Mouse (Mus musculus) liver, embryonic 13.5 days (tissue): ENCODE results near the gene Ubl5. TPM values are rescaled to one million over a fixed set of nuclear protein-coding genes. Genes with fewer than 3 reads are reported as not detected.

Experiments used
- ATAC-seq: fragments of 200-750 bp; cut with Nextera tagmentation; 2 replicates; pipeline ENCODE4 v1.8.0; 2017; ENCODE audit warnings: low read depth, mild to moderate bottlenecking, moderate number of reproducible peaks, moderate library complexity
- DNase-seq: peaks from one replicate; pipeline ENCODE4 v3.0.0; 2022
- H3K27ac ChIP-seq: fragments of 300-500 bp; sonication (generic); 2 replicates; pipeline ENCODE4 v1.5.1; 2015; ENCODE audit warnings: moderate library complexity, mild to moderate bottlenecking, inconsistent platforms
- H3K27me3 ChIP-seq: fragments of 300-500 bp; sonication (generic); 2 replicates; pipeline ENCODE4 v1.6.1; 2015; ENCODE audit warnings: mild to moderate bottlenecking, inconsistent platforms
- H3K36me3 ChIP-seq: fragments of 300-500 bp; sonication (generic); 2 replicates; pipeline ENCODE4 v1.6.1; 2015; ENCODE audit warnings: mild to moderate bottlenecking, inconsistent platforms
- H3K4me1 ChIP-seq: fragments of 300-500 bp; sonication (generic); replicated peaks from 2 replicates; pipeline ENCODE4 v1.6.1; 2015; ENCODE audit warnings: inconsistent platforms
- H3K4me2 ChIP-seq: fragments of 300-500 bp; sonication (generic); 2 replicates; pipeline ENCODE4 v1.6.1; 2015; ENCODE audit warnings: inconsistent platforms, mild to moderate bottlenecking, moderate library complexity
- H3K4me3 ChIP-seq: fragments of 300-500 bp; sonication (generic); replicated peaks from 2 replicates; pipeline ENCODE4 v1.5.1; 2015; ENCODE audit warnings: mild to moderate bottlenecking, inconsistent platforms
- H3K9ac ChIP-seq: fragments of 300-500 bp; sonication (generic); 2 replicates; pipeline ENCODE4 v1.6.1; 2015; ENCODE audit warnings: mild to moderate bottlenecking, inconsistent platforms
- H3K9me3 ChIP-seq: fragments of 300-500 bp; sonication (generic); replicated peaks from 2 replicates; pipeline ENCODE4 v1.6.1; 2016; ENCODE audit warnings: inconsistent platforms
- WGBS: fragments of 180-500 bp; shearing (Covaris S2); methylation state at CpG from one replicate; pipeline ENCODE4 v1.1.7; 2015; ENCODE audit not compliant: insufficient replicate concordance; 5-methylcytosine and 5-hydroxymethylcytosine counted together
- polyA plus RNA-seq: library from polyadenylated mRNA; unstranded; fragments of >200 nt; fragmentation: Nextera tagmentation; extraction: Ambion mirVana; gene quantifications from 2 replicates; pipeline ENCODE4 v1.2.1, GENCODE M21; 2015

The Ubl5 gene
- polyA plus RNA-seq, 1 experiment from 2014 or later = 310 TPM

- Histone ChIP-seq H3K4me3 (no peak overlapping the region), H3K9ac (no peak overlapping the region), H3K27me3 (no peaks in the 10 kb centered on the region), H3K36me3 (peaks cover 28% of the 10 kb centered on the region), H3K9me3 (no peaks in the 10 kb centered on the region), H3K27ac (no peak overlapping the region), H3K4me1 (peaks cover 33% of the 10 kb centered on the region), H3K4me2 (no peak overlapping the region)
- ATAC-seq (no peak), DNase-seq (no peak)
- WGBS = 86% methylated on average over 19 of the region's 19 CpGs
Measured at GRCm38 (mm10) chr9:20638552-20638951, 4.1 kb upstream of the Ubl5 start.

DNA sequence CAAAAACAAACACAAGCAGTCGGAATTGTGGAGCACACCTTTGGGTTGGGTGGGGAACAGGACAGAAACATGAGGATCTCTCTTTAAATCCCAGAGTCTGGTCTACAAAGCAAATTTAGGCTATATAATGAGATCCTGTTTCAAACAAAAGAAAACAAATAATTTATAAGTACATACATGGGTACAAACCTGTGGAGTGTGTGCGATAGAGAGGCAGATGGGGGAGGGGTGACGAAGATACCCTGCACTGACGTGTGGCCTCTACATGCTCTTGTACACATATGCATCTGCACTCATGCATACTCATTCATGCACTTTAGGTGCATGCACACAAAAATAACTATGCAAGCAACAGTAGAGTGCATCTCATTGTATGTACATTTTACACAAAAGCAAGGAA, 3.2 kb upstream of the Ubl5 start:
- Histone ChIP-seq H3K4me2 (no peak overlapping the region), H3K36me3 (peaks cover 28% of the 10 kb centered on the region), H3K9me3 (no peaks in the 10 kb centered on the region), H3K27ac (no peak overlapping the region), H3K4me1 (peaks cover 39% of the 10 kb centered on the region), H3K27me3 (no peaks in the 10 kb centered on the region), H3K9ac (no peak overlapping the region), H3K4me3 (no peak overlapping the region)
- ATAC-seq (no peak), DNase-seq (no peak)
- 83% methylated on average over 4 of the region's 4 CpGs for WGBS

DNA sequence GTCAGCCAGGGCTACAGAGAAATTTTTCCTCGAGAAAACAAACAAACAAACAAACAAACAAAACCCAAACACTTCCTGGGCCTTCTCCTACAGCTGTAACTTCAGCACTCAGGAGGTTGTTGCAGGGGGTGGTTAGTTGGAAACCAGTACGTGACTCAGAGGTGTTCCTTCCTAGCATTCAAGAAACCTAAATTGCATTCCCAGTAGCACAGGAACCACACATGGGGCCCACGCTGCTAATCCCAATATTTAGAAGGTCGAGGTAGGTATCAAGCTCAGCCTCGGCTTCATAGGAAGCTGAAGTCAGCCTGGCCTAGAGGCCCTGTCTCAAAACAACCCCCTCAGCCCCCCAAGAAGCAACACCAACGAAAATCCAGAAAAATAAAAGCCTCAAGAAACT, 1.2 kb upstream of the Ubl5 start:
- DNase-seq (no peak), ATAC-seq (no peak)
- Histone ChIP-seq H3K36me3 (peaks cover 34% of the 10 kb centered on the region), H3K4me3 (peak overlapping the region; percentile 93), H3K27me3 (no peaks in the 10 kb centered on the region), H3K9ac (peak overlapping the region; percentile 89), H3K9me3 (no peaks in the 10 kb centered on the region), H3K4me2 (peak overlapping the region; percentile 99), H3K27ac (peak overlapping the region; percentile 62), H3K4me1 (peaks cover 52% of the 10 kb centered on the region)
- 26% methylated on average over 6 of the region's 6 CpGs for WGBS

GRCm38 (mm10) chr9:20642896-20643466, 303 bp downstream of the Ubl5 start:
- peak; percentile 78 for DNase-seq

GRCm38 (mm10) chr9:20643781-20644180, 1.1 kb downstream of the Ubl5 start:
- Histone ChIP-seq H3K4me1 (peaks cover 63% of the 10 kb centered on the region), H3K9me3 (no peaks in the 10 kb centered on the region), H3K4me3 (peak overlapping the region; percentile 93), H3K9ac (peak overlapping the region; percentile 89), H3K27ac (peak overlapping the region; percentile 85), H3K4me2 (peak overlapping the region; percentile 99), H3K36me3 (peaks cover 37% of the 10 kb centered on the region), H3K27me3 (no peaks in the 10 kb centered on the region)
- WGBS = 4% methylated on average over 13 of the region's 13 CpGs
- ATAC-seq = no peak
- DNase-seq = no peak

More at GRCm38 (mm10) chr9:20642896-20643466, 303 bp downstream of the Ubl5 start:
- H3K4me2 ChIP-seq = peak overlapping the region; percentile 99
- H3K27me3 ChIP-seq = no peaks in the 10 kb centered on the region
- peak overlapping the region; percentile 85 for H3K27ac ChIP-seq
- under 1% methylated on average over 30 of the region's 30 CpGs for WGBS
- peak; percentile 77 for ATAC-seq
- peaks cover 57% of the 10 kb centered on the region for H3K4me1 ChIP-seq
- peak overlapping the region; percentile 93 for H3K4me3 ChIP-seq
- H3K9me3 ChIP-seq = no peaks in the 10 kb centered on the region
- peak overlapping the region; percentile 89 for H3K9ac ChIP-seq
- H3K36me3 ChIP-seq = peaks cover 37% of the 10 kb centered on the region

DNA sequence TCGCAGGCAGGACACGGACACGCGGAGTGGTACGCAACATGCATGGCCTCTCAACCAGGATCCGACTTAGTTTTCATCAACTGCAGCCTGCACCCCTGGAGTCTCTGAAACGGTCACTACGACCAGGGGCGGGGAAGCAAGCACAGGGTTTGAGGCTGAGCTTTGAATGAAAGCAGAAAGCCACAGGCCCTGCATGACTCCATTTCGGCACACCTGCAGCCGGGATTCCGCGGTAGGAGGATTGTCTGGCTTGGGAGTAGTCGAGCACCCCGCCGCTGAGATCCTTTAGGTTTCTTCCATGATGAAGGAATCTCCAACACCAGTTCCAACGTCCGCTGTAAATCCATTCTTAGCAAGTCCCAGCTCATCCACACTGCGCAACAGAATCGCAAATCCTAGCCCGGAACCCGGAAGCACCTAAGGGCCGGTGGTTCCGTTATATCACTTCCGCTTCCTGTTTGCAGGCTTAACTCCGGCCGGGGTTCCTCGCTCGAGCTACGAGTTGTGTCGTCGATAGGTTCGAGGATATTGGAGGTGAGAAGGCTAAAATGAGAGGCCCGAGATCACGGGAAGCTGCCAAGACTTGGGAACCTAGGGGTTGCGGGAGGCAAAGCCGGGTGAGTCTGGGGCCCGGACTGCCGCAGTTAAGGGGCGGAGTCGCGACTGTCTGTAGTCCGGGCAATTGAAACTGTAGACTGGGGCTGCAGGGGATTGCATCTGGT, 1.8 kb downstream of the Ubl5 start, which contains the start of gene Fbxl12:
Gene Fbxl12 (minus strand): TSS at position 408 of the 722 bp plus-strand sequence.
- no peaks in the 10 kb centered on the region for H3K9me3 ChIP-seq
- under 1% methylated on average over 43 of the region's 43 CpGs for WGBS
- H3K4me1 ChIP-seq = peaks cover 70% of the 10 kb centered on the region
- H3K36me3 ChIP-seq = peaks cover 35% of the 10 kb centered on the region
- peak; percentile 56 for ATAC-seq
- peak within 1 kb of the TSS; percentile 85 for H3K27ac ChIP-seq
- no peaks in the 10 kb centered on the region for H3K27me3 ChIP-seq
- peak; percentile 59 for DNase-seq
- peak within 1 kb of the TSS; percentile 89 for H3K9ac ChIP-seq
- H3K4me3 ChIP-seq = peak within 1 kb of the TSS; percentile 93
- H3K4me2 ChIP-seq = peak within 1 kb of the TSS; percentile 99

DNA sequence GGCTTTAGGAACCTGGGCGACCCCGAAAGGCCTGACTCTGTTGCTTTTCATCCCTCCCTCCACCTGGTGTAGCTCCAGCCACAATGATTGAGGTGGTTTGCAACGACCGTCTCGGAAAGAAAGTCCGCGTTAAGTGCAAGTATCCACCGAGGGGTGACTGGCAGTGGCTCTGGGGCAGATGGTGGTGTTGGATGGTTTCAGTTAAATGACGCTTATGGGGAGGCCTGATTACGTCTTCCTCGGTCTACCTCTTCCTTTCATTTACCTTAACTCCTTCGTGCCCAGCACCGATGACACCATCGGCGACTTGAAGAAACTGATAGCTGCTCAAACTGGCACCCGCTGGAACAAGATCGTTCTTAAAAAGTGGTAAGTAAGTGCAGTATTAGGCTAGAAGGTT, 2.4 kb downstream of the Ubl5 start:
- peaks cover 76% of the 10 kb centered on the region for H3K4me1 ChIP-seq
- no peak for ATAC-seq
- peaks cover 31% of the 10 kb centered on the region for H3K36me3 ChIP-seq
- H3K27ac ChIP-seq = peak overlapping the region; percentile 85
- H3K9ac ChIP-seq = peak overlapping the region; percentile 89
- H3K27me3 ChIP-seq = no peaks in the 10 kb centered on the region
- no peak for DNase-seq
- H3K4me2 ChIP-seq = peak overlapping the region; percentile 99
- 1% methylated on average over 17 of the region's 17 CpGs for WGBS
- H3K4me3 ChIP-seq = peak overlapping the region; percentile 93
- H3K9me3 ChIP-seq = no peaks in the 10 kb centered on the region

DNA sequence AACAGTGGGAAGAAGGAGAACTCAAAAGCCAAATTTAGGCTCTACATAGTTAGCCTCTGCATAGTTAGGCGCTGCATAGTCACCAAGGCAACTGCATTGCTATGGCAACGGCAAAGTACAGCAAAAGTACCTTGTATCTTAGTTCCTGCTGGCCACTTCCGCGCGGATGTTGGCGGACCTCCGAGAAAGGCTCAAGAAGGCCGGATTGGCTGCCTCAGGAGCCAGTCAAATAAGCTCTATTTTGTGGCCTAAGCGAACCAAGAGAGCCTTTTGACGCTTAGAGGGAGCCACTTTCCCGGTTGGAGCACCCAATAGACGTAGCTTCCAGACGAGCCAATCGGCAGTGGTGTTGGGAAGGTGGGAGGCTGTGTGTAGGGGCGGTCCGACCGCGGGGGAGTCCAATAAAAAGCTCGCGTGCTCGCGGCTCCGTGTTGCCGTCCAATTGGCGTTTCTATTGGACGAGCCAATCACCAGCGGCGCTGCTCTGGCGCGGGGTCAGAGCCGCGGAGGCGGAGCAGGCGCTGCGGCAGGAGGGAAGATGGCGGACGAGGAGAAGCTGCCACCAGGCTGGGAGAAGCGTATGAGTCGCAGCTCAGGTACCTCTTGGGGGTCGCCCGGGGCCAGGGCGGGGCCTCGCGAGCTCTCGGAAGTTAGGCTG, 9.1 kb downstream of the Ubl5 start, which contains the start of gene Pin1:
Gene Pin1 (plus strand): TSS at position 494 of the 658 bp plus-strand sequence.
- Histone ChIP-seq H3K9ac (peak within 1 kb of the TSS; percentile 93), H3K36me3 (peaks cover 56% of the 10 kb centered on the region), H3K27ac (peak within 1 kb of the TSS; percentile 67), H3K9me3 (no peaks in the 10 kb centered on the region), H3K4me3 (peak within 1 kb of the TSS; percentile 93), H3K4me2 (peak within 1 kb of the TSS; percentile 88), H3K4me1 (peaks cover 63% of the 10 kb centered on the region), H3K27me3 (no peaks in the 10 kb centered on the region)
- peak; percentile 98 for DNase-seq
- WGBS = under 1% methylated on average over 45 of the region's 45 CpGs
- ATAC-seq = peak; percentile 98

DNA sequence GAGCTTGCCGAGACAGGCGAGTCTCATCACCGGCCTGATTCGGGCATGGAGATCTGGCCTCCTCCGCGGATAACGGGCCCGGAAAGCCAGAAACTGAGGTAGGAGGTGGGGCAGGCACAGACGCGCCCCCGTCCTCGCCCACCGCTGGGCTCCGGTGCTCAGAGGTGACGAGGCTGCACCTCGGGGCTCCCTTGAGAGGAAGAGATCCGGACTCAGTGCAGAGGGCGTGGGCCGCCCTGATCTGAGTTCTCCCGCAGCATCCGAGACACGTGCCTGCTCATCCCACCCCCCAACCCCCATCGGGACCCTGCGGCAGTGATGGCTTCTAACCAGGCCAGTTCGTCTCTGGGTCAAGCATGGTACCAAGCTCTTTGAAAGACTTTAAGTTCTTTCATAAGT, 9.6 kb downstream of the Ubl5 start:
- no peaks in the 10 kb centered on the region for H3K9me3 ChIP-seq
- under 1% methylated on average over 25 of the region's 25 CpGs for WGBS
- peak overlapping the region; percentile 93 for H3K4me3 ChIP-seq
- no peaks in the 10 kb centered on the region for H3K27me3 ChIP-seq
- H3K36me3 ChIP-seq = peaks cover 57% of the 10 kb centered on the region
- H3K9ac ChIP-seq = peak overlapping the region; percentile 93
- peak; percentile 12 for ATAC-seq
- H3K27ac ChIP-seq = peak overlapping the region; percentile 67
- DNase-seq = no peak
- H3K4me1 ChIP-seq = peaks cover 61% of the 10 kb centered on the region
- peak overlapping the region; percentile 88 for H3K4me2 ChIP-seq

DNA sequence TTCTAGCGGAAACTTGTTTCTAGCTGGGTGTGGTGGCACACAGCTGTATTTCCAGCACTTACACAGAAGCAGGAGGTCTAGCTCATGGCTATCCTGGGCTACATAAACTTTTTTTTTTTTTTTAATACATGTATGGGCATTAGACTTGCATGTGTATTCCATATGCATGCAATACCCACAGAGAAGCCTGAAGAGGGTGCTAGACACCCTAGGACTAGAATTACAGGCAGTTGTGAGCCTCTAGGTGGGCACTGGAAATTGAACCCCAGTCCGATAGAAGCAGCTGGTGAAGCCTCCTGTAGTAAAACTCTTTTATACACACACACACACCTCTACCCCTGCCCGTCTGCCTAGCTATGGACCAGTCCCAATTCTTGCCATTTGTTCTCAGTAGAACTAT, 11.2 kb downstream of the Ubl5 start:
- Histone ChIP-seq H3K9ac (peak overlapping the region; percentile 62; the same call in 1 of the 2 replicates), H3K4me3 (peak overlapping the region; percentile 93), H3K36me3 (peaks cover 59% of the 10 kb centered on the region), H3K4me1 (peaks cover 55% of the 10 kb centered on the region), H3K27me3 (no peaks in the 10 kb centered on the region), H3K4me2 (peak overlapping the region; percentile 88), H3K27ac (no peak overlapping the region), H3K9me3 (no peaks in the 10 kb centered on the region)
- DNase-seq = no peak
- ATAC-seq = no peak
- 82% methylated on average over 3 of the region's 3 CpGs for WGBS

DNA sequence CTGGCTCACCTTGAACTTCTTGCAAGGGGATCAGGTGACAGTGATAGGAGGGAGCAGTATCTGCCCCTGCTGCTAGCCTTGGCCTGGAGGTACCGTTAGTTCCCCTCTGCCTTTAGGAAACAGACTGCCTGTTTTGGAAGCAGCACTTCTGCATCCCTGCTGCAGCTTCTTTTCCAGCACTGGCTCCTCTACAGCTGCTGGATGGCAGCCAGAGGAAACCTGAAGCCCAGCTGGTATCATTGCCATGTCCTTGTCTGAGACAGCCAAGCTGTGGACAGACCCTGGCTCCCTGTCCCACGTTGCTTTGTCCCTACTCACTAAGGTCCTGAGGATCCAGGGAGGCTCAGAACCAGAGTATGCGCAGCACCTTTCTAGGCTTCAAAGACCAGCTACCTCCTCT, 14.9 kb downstream of the Ubl5 start:
- no peak for DNase-seq
- no peak overlapping the region for H3K4me2 ChIP-seq
- H3K9me3 ChIP-seq = no peaks in the 10 kb centered on the region
- H3K4me3 ChIP-seq = no peak overlapping the region
- H3K9ac ChIP-seq = no peak overlapping the region
- H3K27me3 ChIP-seq = no peaks in the 10 kb centered on the region
- H3K36me3 ChIP-seq = peaks cover 92% of the 10 kb centered on the region
- H3K27ac ChIP-seq = no peak overlapping the region
- peaks cover 30% of the 10 kb centered on the region for H3K4me1 ChIP-seq
- no peak for ATAC-seq
- WGBS = 83% methylated on average over 3 of the region's 3 CpGs
